Comparison of ENCODE assay signal across 22 mouse cellular contexts in genomic region chr3:147283724-147284123, GRCm38 (mm10).
A peak's percentile ranks its signal among the peaks of the same experiment; 100 is the strongest.
DNase-seq lines count a peak whose midpoint lies in the region; ATAC-seq and TF ChIP-seq lines count a peak whose summit lies in the region.
"Had no signal": no experiment of that assay in that cellular context is flagged by ENCODE, and none has a peak within 500 bp of the region (broad histone marks: within the 10 kb centered on the region; RNA-seq: fewer than 3 reads in every experiment).

No protein-coding gene starts in this region.

- H3K27ac ChIP-seq in intestine, embryonic 15.5 days, result no peak overlapping the region
- no peak overlapping the region for H3K27ac ChIP-seq in intestine, embryonic 16.5 days (ENCODE audit: low read length)
- no peak overlapping the region for H3K27ac ChIP-seq in stomach, postnatal 0 days (replicated peaks)
- H3K27ac ChIP-seq: embryonic facial prominence, embryonic 13.5 days; embryonic facial prominence, embryonic 15.5 days; forebrain, embryonic 10.5 days; forebrain, embryonic 12.5 days had no signal

- DNase-seq in stomach, postnatal 0 days (ENCODE audit: low spot score), result no peak
- no peak for DNase-seq in right cerebral cortex, postnatal 36 days (ENCODE audit: low spot score in 2 of 2)
- DNase-seq in kidney, adult 11 months, result no peak
- DNase-seq: adrenal gland, adult 2 months; adrenal gland, postnatal 10 days; adrenal gland, postnatal 25 days; cerebellum, adult 11 months; cerebellum, adult 18-20 months; cerebellum, adult 8-10 months; cerebellum, adult 9-11 months; cerebellum, postnatal 14 days; cerebellum, postnatal 36 days; embryo, embryonic 11 days had no signal

- no peak overlapping the region for H3K9ac ChIP-seq in intestine, embryonic 15.5 days
- no peak overlapping the region for H3K9ac ChIP-seq in intestine, embryonic 16.5 days (ENCODE audit: low read depth, low read length)
- H3K9ac ChIP-seq in stomach, postnatal 0 days (ENCODE audit: low read length), result no peak overlapping the region
- H3K9ac ChIP-seq: embryonic facial prominence, embryonic 13.5 days; embryonic facial prominence, embryonic 15.5 days; forebrain, embryonic 12.5 days had no signal

- H3K4me3 ChIP-seq in intestine, embryonic 15.5 days (replicated peaks), result no peak overlapping the region
- no peak overlapping the region for H3K4me3 ChIP-seq in intestine, embryonic 16.5 days (ENCODE audit: low read length)
- no peak overlapping the region for H3K4me3 ChIP-seq in stomach, postnatal 0 days (ENCODE audit: low read depth, low read length)
- H3K4me3 ChIP-seq: embryonic facial prominence, embryonic 13.5 days; embryonic facial prominence, embryonic 15.5 days; erythroblast, embryonic 14.5 days; forebrain, embryonic 10.5 days; forebrain, embryonic 12.5 days had no signal

- H3K4me1 ChIP-seq in intestine, embryonic 15.5 days (replicated peaks), result no peaks in the 10 kb centered on the region; the same call in 1 of the 2 replicates
- no peaks in the 10 kb centered on the region for H3K4me1 ChIP-seq in intestine, embryonic 16.5 days (ENCODE audit: control insufficient read depth, insufficient read depth, low read length)
- H3K4me1 ChIP-seq in stomach, postnatal 0 days (replicated peaks; ENCODE audit: control insufficient read depth, insufficient read depth), result no peaks in the 10 kb centered on the region
- H3K4me1 ChIP-seq: forebrain, embryonic 12.5 days had no signal

- 52% methylated on average over 9 of the region's 9 CpGs for WGBS in intestine, embryonic 15.5 days
- WGBS in intestine, embryonic 16.5 days, result 48% methylated on average over 9 of the region's 9 CpGs
- 47% methylated on average over 9 of the region's 9 CpGs for WGBS in stomach, postnatal 0 days

- peak; percentile 55; the same call in 1 of the 2 replicates for ATAC-seq in intestine, embryonic 15.5 days
- ATAC-seq in intestine, embryonic 16.5 days, result peak; percentile 40
- ATAC-seq in stomach, postnatal 0 days (ENCODE audit: low FRiP score, low TSS enrichment), result peak; percentile 61; the same call in 1 of the 2 replicates
- ATAC-seq: forebrain, embryonic 14.5 days; forebrain, embryonic 16.5 days had no signal

- no peak for TF ChIP-seq EP300 in stomach, postnatal 0 days (optimal IDR thresholded peaks at IDR 0.05)

- H3K36me3 ChIP-seq in intestine, embryonic 15.5 days, result no peaks in the 10 kb centered on the region
- no peaks in the 10 kb centered on the region for H3K36me3 ChIP-seq in intestine, embryonic 16.5 days (ENCODE audit: control insufficient read depth, insufficient read depth, low read length)
- H3K36me3 ChIP-seq in stomach, postnatal 0 days (ENCODE audit: control insufficient read depth, insufficient read depth, low read length), result no peaks in the 10 kb centered on the region
- H3K36me3 ChIP-seq: embryonic facial prominence, embryonic 13.5 days; embryonic facial prominence, embryonic 15.5 days; forebrain, embryonic 10.5 days; forebrain, embryonic 12.5 days had no signal

- H3K27me3 ChIP-seq in intestine, embryonic 15.5 days (replicated peaks), result no peaks in the 10 kb centered on the region
- no peaks in the 10 kb centered on the region for H3K27me3 ChIP-seq in intestine, embryonic 16.5 days (replicated peaks; ENCODE audit: control insufficient read depth, insufficient read depth, low read length)
- no peaks in the 10 kb centered on the region for H3K27me3 ChIP-seq in stomach, postnatal 0 days (ENCODE audit: control insufficient read depth, insufficient read depth, low read length)
- H3K27me3 ChIP-seq: embryonic facial prominence, embryonic 15.5 days; forebrain, embryonic 12.5 days had no signal

- H3K4me2 ChIP-seq in intestine, embryonic 15.5 days (replicated peaks), result no peak overlapping the region
- H3K4me2 ChIP-seq in intestine, embryonic 16.5 days (ENCODE audit: low read depth, low read length), result no peak overlapping the region
- H3K4me2 ChIP-seq in stomach, postnatal 0 days (replicated peaks; ENCODE audit: low read depth), result no peak overlapping the region
- H3K4me2 ChIP-seq: embryonic facial prominence, embryonic 13.5 days; embryonic facial prominence, embryonic 15.5 days; forebrain, embryonic 12.5 days had no signal

- TF ChIP-seq CTCF in stomach, postnatal 0 days (IDR thresholded peaks at IDR 0.05; ENCODE audit: low read depth), result no peak

- H3K9me3 ChIP-seq in intestine, embryonic 15.5 days, result no peaks in the 10 kb centered on the region
- H3K9me3 ChIP-seq in intestine, embryonic 16.5 days (ENCODE audit: control insufficient read depth, low read length), result no peaks in the 10 kb centered on the region
- H3K9me3 ChIP-seq in stomach, postnatal 0 days (ENCODE audit: control insufficient read depth, low read length), result no peaks in the 10 kb centered on the region
- H3K9me3 ChIP-seq: embryonic facial prominence, embryonic 13.5 days; embryonic facial prominence, embryonic 15.5 days; forebrain, embryonic 10.5 days; forebrain, embryonic 12.5 days had no signal
